Mouse (Mus musculus) left cerebral cortex, adult 2 months (tissue): Measurements from ENCODE around the gene Mlf1. TPM values are rescaled to one million over a fixed set of nuclear protein-coding genes. Genes with fewer than 3 reads are reported as not detected.

ENCODE experiments used
- DNase-seq, 2 experiments: peaks; one replicate each; pipeline ENCODE4 v3.0.0; 2021 to 2022; ENCODE audit warnings: low spot score in 2 of 2, mixed read lengths in 1 of 2; ENCODE audit errors: extremely low spot score in 1 of 2
- H3K27ac ChIP-seq: fragments of 200-600 bp; 2 replicates; pipeline ENCODE4 v1.8.1; 2022
- H3K4me3 ChIP-seq: fragments of 200-600 bp; 2 replicates; pipeline ENCODE4 v1.8.1; 2022
- CTCF ChIP-seq: fragments of 200-600 bp; IDR thresholded peaks from 2 replicates; pipeline ENCODE4 v1.8.1; 2022; ENCODE audit warnings: antibody characterized with exemption, mild to moderate bottlenecking, moderate library complexity
- intact Hi-C: fragments of 180-260 bp; cut with DNase I; formaldehyde crosslinking; loops from one replicate; pipeline ENCODE4 v1.15.1; 2025
- total RNA-seq, 2 experiments: library from RNA; stranded (reverse); gene quantifications; 2 replicates each; pipeline ENCODE4 v1.2.3; 2021

The Mlf1 gene
- total RNA-seq, 2 experiments from 2014 or later, result 0.96 to 1.2 TPM

- Histone ChIP-seq H3K4me3 (no peak overlapping the region), H3K27ac (no peak overlapping the region)
- intact Hi-C loops, result no loop called here
- no peak for TF ChIP-seq CTCF
- no peak for DNase-seq
Measured at GRCm38 (mm10) chr3:67367481-67367880, 6.4 kb upstream of the Mlf1 start.

- DNase-seq, result no peak
- no peak; the same call in 1 of the 2 replicates for TF ChIP-seq CTCF
- H3K4me3 ChIP-seq, result no peak overlapping the region
- H3K27ac ChIP-seq, result no peak overlapping the region
- intact Hi-C loops, result no loop called here
Measured at GRCm38 (mm10) chr3:67369407-67370079, 4.4 kb upstream of the Mlf1 start.

GRCm38 (mm10) chr3:67372194-67372593 lies 1.7 kb upstream of the Mlf1 start:
- intact Hi-C loops, result no loop called here

GRCm38 (mm10) chr3:67372781-67373180 lies 1.1 kb upstream of the Mlf1 start:
- no peak for DNase-seq
- Histone ChIP-seq H3K27ac (no peak overlapping the region), H3K4me3 (no peak overlapping the region)
- no peak for TF ChIP-seq CTCF
- intact Hi-C loops, result no loop called here

More at GRCm38 (mm10) chr3:67372194-67372593, 1.7 kb upstream of the Mlf1 start:
- no peak for DNase-seq
- no peak overlapping the region for H3K27ac ChIP-seq
- no peak overlapping the region for H3K4me3 ChIP-seq
- TF ChIP-seq CTCF, result no peak

- H3K27ac ChIP-seq, result no peak overlapping the region
- TF ChIP-seq CTCF, result no peak
- intact Hi-C loops, result no loop called here
- no peak for DNase-seq
- peak overlapping the region; percentile 56 for H3K4me3 ChIP-seq
Measured at GRCm38 (mm10) chr3:67374360-67374778, 472 bp downstream of the Mlf1 start.

GRCm38 (mm10) chr3:67375063-67375462 lies 1.2 kb downstream of the Mlf1 start, which contains the start of gene Gm17402:
Gm17402 (minus strand) TSS chr3:67375163.
- DNase-seq, result no peak
- TF ChIP-seq CTCF, result no peak
- H3K4me3 ChIP-seq, result peak within 1 kb of the TSS; percentile 56
- no peak within 1 kb of the TSS for H3K27ac ChIP-seq
- intact Hi-C loops, result no loop called here

- H3K27ac ChIP-seq, result no peak overlapping the region
- TF ChIP-seq CTCF, result no peak
- no peak for DNase-seq
- H3K4me3 ChIP-seq, result no peak overlapping the region
- intact Hi-C loops, result no loop called here
Measured at GRCm38 (mm10) chr3:67378215-67378614, 4.3 kb downstream of the Mlf1 start.

- TF ChIP-seq CTCF, result peak; percentile 29
- Histone ChIP-seq H3K4me3 (peak overlapping the region; percentile 93), H3K27ac (no peak overlapping the region)
- intact Hi-C loops, result no loop called here
- no peak for DNase-seq
Measured at GRCm38 (mm10) chr3:67429338-67429998, 55.6 kb downstream of the Mlf1 start.

GRCm38 (mm10) chr3:67429999-67430380 lies 56.1 kb downstream of the Mlf1 start, which contains the start of gene Gfm1:
Gfm1 (plus strand) TSS chr3:67430096.
- Histone ChIP-seq H3K27ac (peak within 1 kb of the TSS; percentile 56), H3K4me3 (peak within 1 kb of the TSS; percentile 93)
- TF ChIP-seq CTCF, result peak; percentile 93
- peak; percentile 90 for DNase-seq
- intact Hi-C loops, result loop anchor here (2.0 kb wide), 1 partner anchor 77 kb away; no protein-coding TSS in a partner anchor

- Histone ChIP-seq H3K27ac (no peak overlapping the region), H3K4me3 (no peak overlapping the region)
- DNase-seq, result no peak
- intact Hi-C loops, result no loop called here
- no peak for TF ChIP-seq CTCF
Measured at GRCm38 (mm10) chr3:67434011-67434410, 60.1 kb downstream of the Mlf1 start.

- intact Hi-C loops, result no loop called here
- DNase-seq, result no peak
- peak; percentile 25 for TF ChIP-seq CTCF
- Histone ChIP-seq H3K4me3 (no peak overlapping the region), H3K27ac (no peak overlapping the region)
Measured at GRCm38 (mm10) chr3:67447143-67447542, 73.2 kb downstream of the Mlf1 start.

Other genes with a start within 250 kb of the Mlf1 start
- gene Gm17402, start 1.1 kb downstream of the Mlf1 start, total RNA-seq, result not detected
- gene Gfm1, start 56.0 kb downstream of the Mlf1 start, total RNA-seq, result 10 to 100 TPM; 41.9 to 57.5 TPM
- 10 to 100 TPM; 29.9 to 36.4 TPM for gene Lxn, start 89.8 kb downstream of the Mlf1 start, total RNA-seq
- gene Rarres1, start 141.4 kb downstream of the Mlf1 start, total RNA-seq, result 1 to 10 TPM; 1.5 to 1.7 TPM
- gene Mfsd1, start 208.6 kb downstream of the Mlf1 start, total RNA-seq, result 10 to 100 TPM; 29.7 to 34.7 TPM